Mouse (Mus musculus) midbrain, embryonic 11.5 days (tissue): ENCODE results near the gene Npb. TPM values are rescaled to one million over a fixed set of nuclear protein-coding genes. Genes with fewer than 3 reads are reported as not detected.
A peak's percentile ranks its signal among the peaks of the same experiment; 100 is the strongest.

Experiments
- ATAC-seq: fragments of 200-750 bp; cut with Nextera tagmentation; 2 replicates; pipeline ENCODE4 v1.8.0; 2017; ENCODE audit warnings: moderate TSS enrichment, moderate library complexity; ENCODE audit not compliant: low FRiP score
- DNase-seq: peaks from one replicate; pipeline ENCODE4 v3.0.0; 2015; ENCODE audit warnings: low spot score; ENCODE audit errors: missing footprints
- H3K27ac ChIP-seq: fragments of 300-500 bp; sonication (generic); 2 replicates; pipeline ENCODE4 v1.5.1; 2014; ENCODE audit warnings: low read depth, low read length
- H3K27me3 ChIP-seq: fragments of 300-500 bp; sonication (generic); 2 replicates; pipeline ENCODE4 v1.6.1; 2014; ENCODE audit warnings: mild to moderate bottlenecking, low read length, moderate library complexity, mixed read lengths; ENCODE audit not compliant: control insufficient read depth, insufficient read depth
- H3K36me3 ChIP-seq: fragments of 300-500 bp; sonication (generic); 2 replicates; pipeline ENCODE4 v1.6.1; 2014; ENCODE audit warnings: mild to moderate bottlenecking, low read length, moderate library complexity, mixed read lengths; ENCODE audit not compliant: control insufficient read depth, insufficient read depth
- H3K4me1 ChIP-seq: fragments of 300-500 bp; sonication (generic); 2 replicates; pipeline ENCODE4 v1.6.1; 2014; ENCODE audit warnings: low read length; ENCODE audit not compliant: control insufficient read depth, insufficient read depth
- H3K4me2 ChIP-seq: fragments of 300-500 bp; sonication (generic); 2 replicates; pipeline ENCODE4 v1.6.1; 2014; ENCODE audit warnings: mild to moderate bottlenecking, moderate library complexity
- H3K4me3 ChIP-seq: fragments of 300-500 bp; sonication (generic); 2 replicates; pipeline ENCODE4 v1.5.1; 2014; ENCODE audit warnings: low read depth, low read length
- H3K9ac ChIP-seq: fragments of 300-500 bp; sonication (generic); 2 replicates; pipeline ENCODE4 v1.6.1; 2014; ENCODE audit warnings: low read length
- H3K9me3 ChIP-seq: fragments of 300-500 bp; sonication (generic); 2 replicates; pipeline ENCODE4 v1.6.1; 2016; ENCODE audit warnings: low read length; ENCODE audit not compliant: control insufficient read depth
- WGBS: fragments of 180-500 bp; shearing (Covaris S2); extraction: QIAGEN DNeasy Blood & Tissue Kit; methylation state at CpG from one replicate; pipeline ENCODE4 v1.1.7; 2014; 5-methylcytosine and 5-hydroxymethylcytosine counted together
- polyA plus RNA-seq: library from polyadenylated mRNA; unstranded; fragments of >200 nt; fragmentation: Nextera tagmentation; extraction: Ambion mirVana; gene quantifications from 2 replicates; pipeline ENCODE4 v1.2.1, GENCODE M21; 2014

Gene Npb
- polyA plus RNA-seq, 1 experiment from 2014 or later = 0.38 TPM

- Histone ChIP-seq H3K36me3 (peaks cover 4% of the 10 kb centered on the region; the same call in 1 of the 2 replicates), H3K27ac (peak overlapping the region; percentile 63), H3K9me3 (no peaks in the 10 kb centered on the region), H3K4me2 (peak overlapping the region; percentile 94), H3K4me1 (peaks cover 23% of the 10 kb centered on the region), H3K9ac (peak overlapping the region; percentile 89), H3K4me3 (peak overlapping the region; percentile 96), H3K27me3 (no peaks in the 10 kb centered on the region)
- peak; percentile 89 for ATAC-seq
- peak; percentile 95 for DNase-seq
- WGBS = under 1% methylated on average over 97 of the region's 116 CpGs
These were observed 24.6 kb downstream of the Npb start for GRCm38 (mm10) chr11:120632559-120633519.

GRCm38 (mm10) chr11:120633520-120634343 lies 25.5 kb downstream of the Npb start, which contains the start of gene Mafg:
Gene Mafg, minus strand, starts transcription at chr11:120633600.
- DNase-seq (peak; percentile 99), ATAC-seq (peak; percentile 93)
- Histone ChIP-seq H3K4me1 (peaks cover 23% of the 10 kb centered on the region), H3K27ac (peak within 1 kb of the TSS; percentile 63), H3K36me3 (peaks cover 4% of the 10 kb centered on the region; the same call in 1 of the 2 replicates), H3K9ac (peak within 1 kb of the TSS; percentile 89), H3K9me3 (no peaks in the 10 kb centered on the region), H3K4me3 (peak within 1 kb of the TSS; percentile 96), H3K27me3 (no peaks in the 10 kb centered on the region), H3K4me2 (peak within 1 kb of the TSS; percentile 94)
- 11% methylated on average over 56 of the region's 58 CpGs for WGBS

GRCm38 (mm10) chr11:120634810-120635209 lies 26.5 kb downstream of the Npb start:
- peak; percentile 80 for DNase-seq
- 69% methylated on average over 5 of the region's 5 CpGs for WGBS
- Histone ChIP-seq H3K4me3 (no peak overlapping the region), H3K4me2 (no peak overlapping the region), H3K36me3 (no peaks in the 10 kb centered on the region), H3K27me3 (no peaks in the 10 kb centered on the region), H3K9ac (no peak overlapping the region), H3K4me1 (peaks cover 23% of the 10 kb centered on the region), H3K9me3 (no peaks in the 10 kb centered on the region), H3K27ac (no peak overlapping the region)
- ATAC-seq = no peak

GRCm38 (mm10) chr11:120641255-120641654 lies 33.0 kb downstream of the Npb start:
- DNase-seq = no peak
- ATAC-seq = no peak
- H3K27me3 ChIP-seq = no peaks in the 10 kb centered on the region
- no peak overlapping the region for H3K4me2 ChIP-seq
- 71% methylated on average over 9 of the region's 9 CpGs for WGBS
- H3K9me3 ChIP-seq = no peaks in the 10 kb centered on the region
- H3K9ac ChIP-seq = no peak overlapping the region
- H3K27ac ChIP-seq = no peak overlapping the region
- no peak overlapping the region for H3K4me3 ChIP-seq
- H3K36me3 ChIP-seq = no peaks in the 10 kb centered on the region
- H3K4me1 ChIP-seq = peaks cover 5% of the 10 kb centered on the region

GRCm38 (mm10) chr11:120641869-120642268 lies 33.6 kb downstream of the Npb start:
- Histone ChIP-seq H3K9ac (no peak overlapping the region), H3K4me1 (peaks cover 5% of the 10 kb centered on the region), H3K27ac (no peak overlapping the region), H3K4me2 (no peak overlapping the region), H3K9me3 (no peaks in the 10 kb centered on the region), H3K27me3 (no peaks in the 10 kb centered on the region), H3K4me3 (no peak overlapping the region), H3K36me3 (no peaks in the 10 kb centered on the region)
- ATAC-seq (no peak), DNase-seq (no peak)
- WGBS = 90% methylated on average over 8 of the region's 8 CpGs

- Histone ChIP-seq H3K4me3 (peak overlapping the region; percentile 36), H3K36me3 (no peaks in the 10 kb centered on the region)
These were observed 34.8 kb downstream of the Npb start for GRCm38 (mm10) chr11:120642939-120643600.

GRCm38 (mm10) chr11:120643601-120643987 lies 35.3 kb downstream of the Npb start, which contains the start of gene Pycr1:
Gene Pycr1, minus strand, starts transcription at chr11:120643769.
- Histone ChIP-seq H3K27me3 (0 out of 2 replicates have a peak, but pooled peaks cover 3% of the 10 kb centered on the region), H3K9me3 (no peaks in the 10 kb centered on the region), H3K4me3 (peak within 1 kb of the TSS; percentile 36), H3K36me3 (no peaks in the 10 kb centered on the region), H3K9ac (peak within 1 kb of the TSS; percentile 79), H3K4me2 (peak within 1 kb of the TSS; percentile 89), H3K4me1 (peaks cover 9% of the 10 kb centered on the region), H3K27ac (no peak within 1 kb of the TSS)
- DNase-seq = peak; percentile 98
- WGBS = under 1% methylated on average over 15 of the region's 15 CpGs
- peak; percentile 100 for ATAC-seq

More at GRCm38 (mm10) chr11:120642939-120643600, 34.8 kb downstream of the Npb start:
- DNase-seq (no peak), ATAC-seq (peak; percentile 64)
- Histone ChIP-seq H3K27ac (no peak overlapping the region), H3K4me2 (peak overlapping the region; percentile 89), H3K9ac (peak overlapping the region; percentile 79), H3K4me1 (peaks cover 6% of the 10 kb centered on the region), H3K9me3 (no peaks in the 10 kb centered on the region), H3K27me3 (0 out of 2 replicates have a peak, but pooled peaks cover 3% of the 10 kb centered on the region)
- WGBS = 4% methylated on average over 18 of the region's 18 CpGs

- no peak overlapping the region for H3K4me3 ChIP-seq
- no peak overlapping the region for H3K4me2 ChIP-seq
- H3K4me1 ChIP-seq = peaks cover 9% of the 10 kb centered on the region
- H3K36me3 ChIP-seq = no peaks in the 10 kb centered on the region
- no peaks in the 10 kb centered on the region for H3K9me3 ChIP-seq
- WGBS = 77% methylated on average over 35 of the region's 35 CpGs
- H3K27me3 ChIP-seq = 0 out of 2 replicates have a peak, but pooled peaks cover 3% of the 10 kb centered on the region
- no peak overlapping the region for H3K9ac ChIP-seq
- no peak for DNase-seq
- no peak overlapping the region for H3K27ac ChIP-seq
- no peak for ATAC-seq
These were observed 39.0 kb downstream of the Npb start for GRCm38 (mm10) chr11:120647047-120647830.
